Mouse (Mus musculus): ENCODE measurements around the gene Evi2a. TPM values are rescaled to one million over a fixed set of nuclear protein-coding genes. Genes with fewer than 3 reads are reported as not detected.
A peak's percentile ranks its signal among the peaks of the same experiment; 100 is the strongest.

The Evi2a gene
- total RNA-seq, 1 experiment from 2014 or later = 43.1 TPM

DNA sequence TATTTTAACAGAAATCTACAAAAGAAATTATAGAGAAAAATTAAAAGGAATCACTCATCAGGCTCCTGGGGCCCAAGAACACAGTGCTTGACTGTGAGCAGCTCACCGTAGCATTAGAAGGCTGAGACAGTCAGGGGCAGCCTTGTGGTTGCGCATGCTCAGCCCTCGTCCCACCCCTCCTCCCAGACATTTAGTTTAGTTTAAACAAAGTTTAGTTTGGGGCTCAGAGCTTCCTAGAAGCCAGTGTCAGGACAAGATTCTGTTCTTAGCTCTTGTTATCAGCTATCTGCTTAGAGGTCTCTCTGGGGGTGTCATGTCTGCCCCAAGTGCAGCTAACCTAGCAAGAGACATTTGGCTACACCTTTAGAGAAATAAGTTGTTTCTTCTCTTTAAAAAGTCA, 1.8 kb downstream of the Evi2a start:
- no peak for ATAC-seq (replicated peaks in 1 of 2; ENCODE audit: insufficient read depth in 1 of 2, low FRiP score in 2 of 2, low TSS enrichment in 1 of 2, low read depth in 1 of 2, poor library complexity in 2 of 2, severe bottlenecking in 2 of 2)

DNA sequence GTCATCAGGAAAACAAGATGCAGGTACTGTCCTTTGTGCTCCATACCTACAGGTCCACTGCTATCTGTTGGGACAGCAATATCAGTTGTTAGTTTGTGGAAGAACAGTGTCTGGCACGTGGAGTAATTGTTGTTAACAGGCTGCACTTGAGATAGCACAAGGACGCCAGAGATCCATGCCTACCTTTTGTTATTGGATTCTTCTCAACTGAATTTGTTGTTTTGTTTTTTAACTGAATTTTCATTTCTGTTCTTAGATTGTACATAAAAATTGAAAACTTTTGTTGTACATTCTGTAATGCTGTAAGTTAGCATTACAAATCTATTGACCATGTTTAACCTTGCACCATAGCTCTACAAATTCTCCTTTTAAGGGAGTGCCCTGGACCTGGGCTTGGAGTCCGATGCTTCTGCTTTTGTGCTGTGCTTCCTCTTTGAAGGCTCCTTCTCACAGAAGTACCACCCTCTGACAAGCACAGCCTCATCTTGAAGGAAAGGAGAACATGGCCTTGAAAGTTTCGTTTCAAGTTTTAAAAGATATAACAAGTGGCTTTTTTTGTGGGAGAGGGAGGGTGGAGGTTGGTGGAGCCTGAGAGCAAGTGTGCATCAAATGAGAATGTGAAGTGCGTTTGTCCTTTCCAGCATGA, 2.5 kb downstream of the Evi2a start:
- ATAC-seq (replicated peaks in 1 of 2; ENCODE audit: insufficient read depth in 1 of 2, low FRiP score in 2 of 2, low TSS enrichment in 1 of 2, low read depth in 1 of 2, poor library complexity in 2 of 2, severe bottlenecking in 2 of 2) = peak; percentile 63 to 79

DNA sequence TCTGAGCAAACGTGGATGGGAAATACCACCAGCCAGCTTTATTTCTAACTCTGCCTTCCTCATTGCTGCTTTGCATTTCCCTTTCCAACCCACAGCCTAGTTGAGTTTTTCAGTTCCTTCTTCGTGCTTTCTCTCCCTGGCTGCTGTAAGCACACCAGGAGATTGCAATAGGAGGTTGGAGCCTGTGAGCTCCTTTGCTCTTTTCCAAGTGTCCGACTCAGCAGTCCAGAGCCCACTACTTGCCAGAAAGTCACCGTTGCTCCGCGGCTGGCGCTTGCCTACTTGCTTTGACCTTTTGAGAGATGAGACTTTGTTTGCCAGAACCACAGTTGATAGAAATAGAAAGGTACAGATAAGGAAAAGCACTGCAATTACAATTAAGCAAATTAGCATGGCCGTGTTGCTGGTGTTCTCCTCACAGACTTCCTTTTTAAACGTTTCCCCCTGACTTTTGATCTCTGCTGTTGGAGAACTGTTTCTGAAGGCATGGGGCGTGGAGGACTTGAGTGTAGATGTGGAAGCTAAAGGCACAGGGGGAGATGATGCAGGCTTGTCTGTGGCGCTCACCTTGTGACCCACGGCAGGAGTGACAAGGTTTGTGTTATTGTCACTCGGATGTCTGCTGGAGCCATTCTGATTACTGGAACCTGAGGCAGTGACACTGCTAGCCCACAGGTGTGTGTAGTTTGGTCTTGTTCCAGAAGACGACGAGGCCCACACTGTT, 3.2 kb downstream of the Evi2a start:
- ATAC-seq (replicated peaks in 1 of 2; ENCODE audit: insufficient read depth in 1 of 2, low FRiP score in 2 of 2, low TSS enrichment in 1 of 2, low read depth in 1 of 2, poor library complexity in 2 of 2, severe bottlenecking in 2 of 2) = no peak

DNA sequence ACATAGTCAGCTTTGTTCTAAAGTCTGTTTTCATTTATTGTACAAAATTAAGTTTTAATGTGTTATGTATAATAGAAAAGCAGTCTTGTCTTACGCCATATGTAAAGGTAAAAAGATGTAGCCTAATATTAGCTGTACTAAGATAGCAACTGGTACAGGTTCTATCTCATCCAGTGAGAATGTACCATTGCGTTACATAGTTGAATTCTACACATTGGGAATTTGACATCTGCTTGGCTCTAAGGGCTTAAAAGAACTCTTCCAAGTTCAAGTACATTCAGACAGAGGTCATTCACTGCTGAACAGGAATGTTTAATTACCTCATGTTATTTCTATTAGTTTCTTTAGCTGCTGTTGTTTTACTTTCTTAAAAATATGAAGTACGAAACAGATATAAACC, 3.9 kb downstream of the Evi2a start:
- ATAC-seq (replicated peaks in 1 of 2; ENCODE audit: insufficient read depth in 1 of 2, low FRiP score in 2 of 2, low TSS enrichment in 1 of 2, low read depth in 1 of 2, poor library complexity in 2 of 2, severe bottlenecking in 2 of 2) = no peak

DNA sequence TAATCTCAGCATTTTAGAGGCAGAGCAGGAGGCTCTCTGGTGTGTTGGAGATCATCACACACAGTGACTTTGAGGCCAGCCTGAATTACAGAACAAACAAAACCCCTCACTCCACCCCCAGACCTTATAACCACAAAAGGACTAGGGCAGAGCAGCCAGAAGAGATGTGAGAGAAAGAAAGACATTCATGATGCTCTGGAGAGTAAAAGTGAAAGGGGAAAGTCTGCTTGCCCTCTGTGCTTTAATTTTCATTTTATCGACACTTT, 6.2 kb downstream of the Evi2a start:
- no peak for ATAC-seq (replicated peaks in 1 of 2; ENCODE audit: insufficient read depth in 1 of 2, low FRiP score in 2 of 2, low TSS enrichment in 1 of 2, low read depth in 1 of 2, poor library complexity in 2 of 2, severe bottlenecking in 2 of 2)

DNA sequence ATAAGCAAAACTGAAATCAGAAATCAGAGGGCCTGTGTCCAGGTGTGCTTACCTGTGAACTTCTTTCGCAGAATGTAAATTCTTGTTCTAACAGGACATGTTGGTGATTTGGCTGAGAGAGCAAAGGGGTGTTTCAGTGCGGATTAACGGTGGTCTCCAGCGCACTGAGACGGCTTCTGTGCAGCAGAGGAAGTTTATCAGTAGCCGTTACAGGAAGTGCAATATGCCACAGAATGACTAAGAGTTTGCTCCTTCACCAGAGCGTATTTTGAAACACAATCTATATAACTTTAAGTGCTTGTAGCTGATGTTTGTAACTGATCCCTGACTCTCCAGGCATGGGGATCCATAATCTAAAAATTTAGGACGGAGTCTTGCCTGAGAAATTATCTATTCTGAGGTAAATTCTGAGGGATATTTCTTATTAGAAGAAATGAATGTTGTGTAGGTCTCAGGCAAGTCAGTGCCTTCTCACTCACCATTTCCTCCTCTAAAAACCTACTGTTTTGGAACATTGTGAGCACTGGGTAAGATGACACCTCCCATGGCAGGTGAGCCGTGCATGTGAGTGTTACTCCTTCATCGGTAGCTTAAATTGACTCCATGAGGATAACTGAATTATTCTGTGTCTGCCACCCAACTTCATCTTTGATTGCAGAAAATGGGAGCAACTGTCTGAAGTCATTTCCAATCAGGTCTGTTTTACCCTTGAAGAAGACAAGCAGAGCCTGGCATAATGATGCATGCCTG, 6.7 kb downstream of the Evi2a start, which contains the start of gene Evi2b:
Evi2b (minus strand) TSS at position 203 of the 750 bp plus-strand sequence.
- peak; percentile 52 to 62 for ATAC-seq (replicated peaks in 1 of 2; ENCODE audit: insufficient read depth in 1 of 2, low FRiP score in 2 of 2, low TSS enrichment in 1 of 2, low read depth in 1 of 2, poor library complexity in 2 of 2, severe bottlenecking in 2 of 2)

DNA sequence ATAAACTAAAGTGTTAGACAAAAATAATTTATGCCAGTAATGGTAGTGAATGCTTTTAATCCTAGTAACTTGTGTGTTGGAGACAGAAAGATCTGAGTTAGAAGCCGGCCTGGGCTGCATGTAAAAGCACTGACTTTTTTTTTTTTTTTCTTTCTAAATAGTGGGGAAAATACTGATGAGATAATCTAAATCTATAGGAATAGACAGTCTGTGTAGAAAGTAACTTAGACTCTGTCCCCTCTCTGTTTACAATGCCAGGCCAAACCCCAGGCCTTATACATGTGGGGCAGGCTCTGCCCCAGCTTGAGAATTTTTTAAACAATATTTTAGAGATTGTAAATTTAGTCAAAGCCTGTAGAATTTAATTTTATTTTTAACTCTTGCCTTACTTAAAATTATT, 7.5 kb downstream of the Evi2a start:
- no peak for ATAC-seq (replicated peaks in 1 of 2; ENCODE audit: insufficient read depth in 1 of 2, low FRiP score in 2 of 2, low TSS enrichment in 1 of 2, low read depth in 1 of 2, poor library complexity in 2 of 2, severe bottlenecking in 2 of 2)

DNA sequence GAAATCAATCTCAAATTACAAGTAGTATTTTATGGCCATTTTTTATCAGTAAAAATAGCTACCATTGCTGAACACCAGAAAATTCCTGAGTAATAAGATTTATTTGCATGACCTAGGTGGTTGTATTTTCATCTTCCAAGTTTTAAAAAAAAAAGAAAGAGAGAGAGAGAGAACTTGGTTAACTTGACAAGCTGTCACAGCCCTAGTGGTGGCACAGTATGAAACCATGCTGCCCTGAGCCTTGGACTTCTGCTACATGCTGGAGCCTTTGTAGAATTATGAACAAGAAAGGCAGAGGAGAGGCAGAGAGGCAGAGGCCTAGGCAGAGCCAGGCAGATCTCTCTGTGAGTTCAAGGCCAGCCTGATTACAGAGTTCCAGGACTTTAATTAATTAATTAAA, 8.5 kb downstream of the Evi2a start:
- peak in 1 of 2 experiments; percentile 46; a peak in 1 of 4 replicates for ATAC-seq (replicated peaks in 1 of 2; ENCODE audit: insufficient read depth in 1 of 2, low FRiP score in 2 of 2, low TSS enrichment in 1 of 2, low read depth in 1 of 2, poor library complexity in 2 of 2, severe bottlenecking in 2 of 2)

DNA sequence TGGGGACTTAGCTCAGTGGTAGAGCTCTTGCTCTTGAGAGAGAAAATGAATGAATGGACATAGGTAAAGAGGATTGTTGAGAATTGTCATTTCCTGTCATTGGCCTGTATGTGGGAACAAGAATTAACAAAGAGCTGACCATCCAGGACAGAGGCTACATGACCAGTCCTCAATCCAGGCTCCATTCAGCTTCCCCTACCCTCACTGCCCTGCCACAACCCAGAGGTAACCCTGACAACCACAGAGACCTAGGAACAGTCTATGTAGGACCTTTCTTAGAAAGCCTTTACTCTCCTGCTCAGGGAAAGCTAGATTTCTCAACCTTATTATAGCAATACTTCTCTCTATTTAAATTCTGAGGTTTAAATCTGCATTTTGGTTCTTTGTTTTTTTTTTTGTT, 9.6 kb downstream of the Evi2a start:
- no peak; a peak in 1 of 4 replicates for ATAC-seq (replicated peaks in 1 of 2; ENCODE audit: insufficient read depth in 1 of 2, low FRiP score in 2 of 2, low TSS enrichment in 1 of 2, low read depth in 1 of 2, poor library complexity in 2 of 2, severe bottlenecking in 2 of 2)

DNA sequence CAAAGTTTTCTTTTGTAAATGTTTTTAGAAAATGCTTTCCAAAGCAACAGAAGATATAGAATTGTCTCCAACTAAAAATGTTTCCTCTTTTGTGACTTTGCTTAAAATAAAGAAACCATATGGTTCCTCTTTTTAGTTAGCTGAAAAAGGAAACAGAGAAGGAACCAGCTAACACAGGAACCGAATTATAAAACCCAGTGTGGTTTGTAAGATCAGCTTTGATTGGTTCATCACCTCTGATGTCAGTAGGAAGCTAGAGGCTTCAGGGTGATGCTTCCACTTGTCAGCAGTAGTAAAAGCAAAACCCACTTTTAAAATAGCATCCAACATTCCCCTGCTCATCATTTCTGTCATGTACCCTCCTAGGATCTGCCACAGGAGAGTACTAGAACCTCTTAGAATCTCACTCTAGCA, 10.5 kb downstream of the Evi2a start:
- ATAC-seq (replicated peaks in 1 of 2; ENCODE audit: insufficient read depth in 1 of 2, low FRiP score in 2 of 2, low TSS enrichment in 1 of 2, low read depth in 1 of 2, poor library complexity in 2 of 2, severe bottlenecking in 2 of 2) = peak; percentile 84 to 88

DNA sequence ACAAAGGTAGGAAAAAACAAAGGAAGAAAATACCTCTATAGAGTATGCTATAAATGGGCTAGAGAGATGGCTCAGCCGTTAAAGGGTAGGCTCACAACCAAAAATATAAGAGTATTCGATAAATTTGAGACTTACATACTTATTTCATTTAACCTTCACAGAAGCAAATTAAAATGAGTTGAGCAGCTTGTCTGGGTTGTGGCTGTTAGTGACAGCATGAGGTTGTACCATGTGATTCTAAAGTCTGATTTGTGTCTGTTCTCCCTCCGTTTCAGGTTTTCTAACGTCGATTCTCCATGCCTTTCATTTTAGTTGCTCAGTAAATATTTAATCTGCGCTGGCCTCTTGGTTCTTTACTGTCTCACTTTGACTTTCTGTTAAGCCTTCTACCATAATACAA, 11.1 kb downstream of the Evi2a start:
- ATAC-seq (replicated peaks in 1 of 2; ENCODE audit: insufficient read depth in 1 of 2, low FRiP score in 2 of 2, low TSS enrichment in 1 of 2, low read depth in 1 of 2, poor library complexity in 2 of 2, severe bottlenecking in 2 of 2) = no peak

DNA sequence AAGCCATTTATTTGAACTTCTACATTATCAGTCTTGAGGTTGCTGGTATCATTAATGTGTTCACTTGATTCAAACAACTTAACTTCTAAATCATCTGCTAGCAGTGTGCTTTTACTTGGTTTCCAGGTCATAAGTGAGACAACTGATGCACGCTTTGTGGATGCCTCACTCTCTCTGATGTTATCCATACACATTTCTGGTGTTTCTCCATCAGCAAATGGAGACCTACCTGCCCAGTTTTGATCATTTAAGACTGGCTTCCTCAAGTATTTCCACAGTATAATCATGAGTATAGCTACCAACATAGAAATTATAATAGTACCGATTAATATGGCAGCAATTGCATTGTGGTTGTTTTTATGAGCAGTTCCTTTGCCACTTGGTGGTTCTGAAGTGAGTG, 14.6 kb downstream of the Evi2a start:
- no peak for ATAC-seq (replicated peaks in 1 of 2; ENCODE audit: insufficient read depth in 1 of 2, low FRiP score in 2 of 2, low TSS enrichment in 1 of 2, low read depth in 1 of 2, poor library complexity in 2 of 2, severe bottlenecking in 2 of 2)

DNA sequence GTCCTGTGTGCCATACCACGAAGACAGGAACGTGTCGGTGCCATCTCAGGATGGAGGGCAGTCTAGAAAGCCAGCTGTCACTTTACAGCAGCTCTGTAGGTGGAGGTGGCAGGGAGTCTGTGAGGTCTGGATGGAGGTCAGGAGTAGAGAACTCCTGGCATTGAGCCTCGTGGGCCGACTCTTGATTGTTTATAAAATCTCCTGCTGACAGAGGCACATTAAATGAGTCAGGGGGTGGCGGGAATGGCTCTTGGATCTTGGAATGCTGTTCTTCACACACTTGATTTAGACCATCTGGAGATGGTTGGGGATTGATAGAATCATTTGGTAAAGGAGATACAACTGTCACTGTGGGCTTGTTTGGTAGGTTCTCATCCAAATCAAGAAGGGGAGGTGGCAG, 15.1 kb downstream of the Evi2a start:
- no peak for ATAC-seq (replicated peaks in 1 of 2; ENCODE audit: insufficient read depth in 1 of 2, low FRiP score in 2 of 2, low TSS enrichment in 1 of 2, low read depth in 1 of 2, poor library complexity in 2 of 2, severe bottlenecking in 2 of 2)

DNA sequence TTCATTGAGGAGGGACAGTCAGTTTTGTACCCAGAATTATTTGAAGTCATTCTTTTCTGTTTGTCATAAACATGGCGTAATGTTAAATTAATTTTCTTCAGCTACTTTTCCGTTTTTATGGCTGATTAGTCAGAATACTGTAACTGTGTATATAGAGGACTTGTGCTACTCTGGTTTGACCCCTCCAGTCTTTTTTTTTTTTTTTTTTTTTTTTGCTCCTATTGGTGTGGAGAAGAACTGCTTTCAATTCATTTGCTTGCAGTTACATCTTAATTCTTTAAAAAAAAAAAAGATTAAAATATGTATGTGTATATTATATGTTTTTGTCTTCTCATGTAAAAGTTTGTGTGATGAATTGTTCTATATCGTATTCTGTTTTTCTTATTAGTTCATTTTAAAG, 18.4 kb downstream of the Evi2a start:
- ATAC-seq (replicated peaks in 1 of 2; ENCODE audit: insufficient read depth in 1 of 2, low FRiP score in 2 of 2, low TSS enrichment in 1 of 2, low read depth in 1 of 2, poor library complexity in 2 of 2, severe bottlenecking in 2 of 2) = no peak

DNA sequence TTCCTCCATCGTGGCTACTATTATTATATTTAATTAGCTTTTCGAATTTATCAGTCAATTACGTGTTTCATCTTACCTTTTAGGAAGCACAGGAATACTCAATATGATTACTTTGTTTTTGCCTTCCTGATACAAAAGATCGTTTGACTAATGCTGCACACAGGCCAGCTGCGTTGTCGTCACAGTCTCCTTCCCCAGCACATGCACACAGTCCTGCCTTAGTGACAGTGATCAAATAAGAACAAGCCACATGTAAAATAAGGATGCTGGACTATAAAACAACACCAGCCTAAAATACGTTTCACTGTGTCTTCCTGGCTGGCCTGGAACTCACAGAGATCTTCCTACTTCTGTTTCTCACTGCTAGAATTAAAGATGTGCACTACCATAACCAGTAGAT, 25.9 kb downstream of the Evi2a start:
- no peak for ATAC-seq (replicated peaks in 1 of 2; ENCODE audit: insufficient read depth in 1 of 2, low FRiP score in 2 of 2, low TSS enrichment in 1 of 2, low read depth in 1 of 2, poor library complexity in 2 of 2, severe bottlenecking in 2 of 2)

DNA sequence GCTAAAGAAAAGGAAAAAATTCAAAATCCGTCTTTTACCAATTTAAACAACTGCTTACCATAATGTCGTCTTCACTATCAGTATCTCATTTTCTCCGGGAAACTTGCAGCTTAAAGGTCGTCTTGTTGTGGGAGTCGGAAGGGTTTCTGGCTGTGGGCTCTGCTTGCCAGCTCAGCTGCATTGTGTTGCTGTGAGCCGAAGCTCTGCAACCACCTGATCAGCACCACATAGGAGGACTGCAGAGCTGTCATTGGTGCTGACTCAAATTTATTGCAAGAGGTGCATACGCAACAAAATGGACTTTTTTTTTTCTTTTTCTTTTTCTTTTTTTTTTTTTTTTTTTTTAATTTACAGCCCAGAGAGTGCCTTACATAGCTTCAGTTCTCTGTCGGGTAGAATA, 26.6 kb downstream of the Evi2a start, which contains the start of gene Omg:
Omg (minus strand) TSS at position 240 of the 400 bp plus-strand sequence.
- no peak for ATAC-seq (replicated peaks in 1 of 2; ENCODE audit: insufficient read depth in 1 of 2, low FRiP score in 2 of 2, low TSS enrichment in 1 of 2, low read depth in 1 of 2, poor library complexity in 2 of 2, severe bottlenecking in 2 of 2)

DNA sequence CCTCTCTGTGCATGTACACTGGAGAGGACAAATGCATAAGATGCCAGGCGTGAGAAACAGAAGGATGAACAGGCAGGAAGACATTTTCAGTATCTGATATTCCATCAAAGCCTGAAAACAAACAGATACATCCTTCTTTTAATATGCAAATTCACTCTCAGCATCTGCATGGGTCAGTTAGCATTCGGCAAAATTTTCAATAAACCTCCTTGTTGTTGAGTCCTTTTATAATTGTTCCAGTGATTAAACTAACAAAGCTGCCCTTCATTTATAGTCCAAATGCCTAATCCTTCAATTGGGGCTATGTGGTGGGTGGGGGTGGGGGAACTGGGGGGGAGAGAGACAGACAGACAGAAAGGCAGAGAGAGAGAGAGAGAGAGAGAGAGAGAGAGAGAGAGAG, 27.5 kb downstream of the Evi2a start:
- no peak for ATAC-seq (replicated peaks in 1 of 2; ENCODE audit: insufficient read depth in 1 of 2, low FRiP score in 2 of 2, low TSS enrichment in 1 of 2, low read depth in 1 of 2, poor library complexity in 2 of 2, severe bottlenecking in 2 of 2)

DNA sequence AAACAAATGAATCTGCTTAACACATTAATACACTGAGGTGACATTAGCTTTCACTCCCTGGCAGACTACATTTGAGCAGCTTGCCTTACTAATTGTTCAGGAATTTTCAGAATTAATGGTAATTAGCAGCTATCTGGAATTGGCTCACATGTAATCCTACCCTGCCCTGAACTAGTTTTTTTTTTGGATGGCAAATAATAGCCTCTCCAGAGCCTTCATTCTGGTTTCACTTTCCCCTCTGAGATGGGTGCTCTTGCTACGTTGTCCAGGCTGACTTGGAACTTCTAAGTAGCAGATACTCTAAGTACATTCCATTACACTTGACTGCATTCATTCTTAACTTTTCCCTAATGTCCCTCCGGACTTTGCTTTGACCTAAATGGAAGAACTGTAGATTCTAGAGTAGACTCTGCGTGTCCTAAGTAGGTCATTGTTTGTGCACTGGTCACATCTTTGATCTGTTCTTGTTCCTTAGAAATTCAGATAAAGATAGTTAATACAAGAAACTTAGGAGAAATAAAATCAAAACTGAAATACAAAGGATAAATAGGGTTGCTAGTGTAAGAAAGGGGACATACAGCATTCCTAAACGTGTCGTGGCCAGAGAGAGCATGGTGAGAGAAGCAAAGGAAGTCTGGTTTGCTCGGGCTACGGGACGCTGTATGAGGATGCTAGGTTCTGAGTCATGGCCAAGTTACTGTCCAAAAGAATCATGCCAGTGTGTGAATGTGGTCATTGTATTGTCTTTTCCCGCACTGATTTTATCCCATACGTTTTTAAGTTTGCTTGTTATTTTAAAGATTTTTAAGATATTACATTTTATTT, 35.2 kb downstream of the Evi2a start:
- peak; percentile 60 to 62 for ATAC-seq (replicated peaks in 1 of 2; ENCODE audit: insufficient read depth in 1 of 2, low FRiP score in 2 of 2, low TSS enrichment in 1 of 2, low read depth in 1 of 2, poor library complexity in 2 of 2, severe bottlenecking in 2 of 2)

Data from hematopoietic stem cell, adult 5-6 weeks (primary cell).